In genomic region chr6:113495071-113495675, GRCm38 (mm10) we compare ENCODE assay signal across 9 mouse cellular contexts. TPM values are rescaled to one million over a fixed set of nuclear protein-coding genes. Genes with fewer than 3 reads are reported as not detected.
DNase-seq lines count a peak whose midpoint lies in the region; ATAC-seq and TF ChIP-seq lines count a peak whose summit lies in the region.
"Had no signal": no experiment of that assay in that cellular context is flagged by ENCODE, and none has a peak within 500 bp of the region (broad histone marks: within the 10 kb centered on the region; RNA-seq: fewer than 3 reads in every experiment).

No protein-coding gene starts in this region.

- H3K27me3 ChIP-seq in megakaryocyte, embryonic 14.5 days (replicated peaks) = peaks cover 33% of the 10 kb centered on the region
- peaks cover 16% of the 10 kb centered on the region for H3K27me3 ChIP-seq in limb, embryonic 11.5 days (ENCODE audit: control insufficient read depth, insufficient read depth, low read length)
- no peaks in the 10 kb centered on the region for H3K27me3 ChIP-seq in small intestine, adult 2 months (ENCODE audit: control insufficient read depth, insufficient read depth, low read length)

- TF ChIP-seq POLR2A in small intestine, adult 2 months (IDR thresholded peaks at IDR 0.05; ENCODE audit: low read depth, low read length) = no peak

- ATAC-seq in megakaryocyte, adult 5-6 weeks (ENCODE audit: poor library complexity, severe bottlenecking) = no peak
- no peak for ATAC-seq in limb, embryonic 11.5 days (ENCODE audit: insufficient number of reproducible peaks, low FRiP score, low TSS enrichment, low read depth)
- ATAC-seq in inflammation-experienced regulatory T-cells, adult 6 months = no peak
- ATAC-seq in erythroid progenitor cell, adult 5-6 weeks (replicated peaks; ENCODE audit: low FRiP score, poor library complexity, severe bottlenecking) = no peak

- peak; percentile 36 for DNase-seq in gastrocnemius, postnatal 10 days
- no peak for DNase-seq in gastrocnemius, postnatal 36 days
- peak; percentile 30 for DNase-seq in limb, embryonic 11.5 days (ENCODE audit: low spot score)

- H3K9ac ChIP-seq in limb, embryonic 11.5 days (ENCODE audit: low read length) = 0 out of 2 replicates have a peak overlapping the region, but pooled peaks have one; percentile 12

- H3K9me3 ChIP-seq in megakaryocyte, embryonic 14.5 days = no peaks in the 10 kb centered on the region
- no peaks in the 10 kb centered on the region for H3K9me3 ChIP-seq in limb, embryonic 11.5 days (ENCODE audit: control insufficient read depth, low read length)

- H3K4me1 ChIP-seq in megakaryocyte, embryonic 14.5 days = peaks cover 50% of the 10 kb centered on the region
- 0 out of 2 replicates have a peak, but pooled peaks cover 5% of the 10 kb centered on the region for H3K4me1 ChIP-seq in limb, embryonic 11.5 days (ENCODE audit: control insufficient read depth, insufficient read depth, low read length)
- peaks cover 13% of the 10 kb centered on the region for H3K4me1 ChIP-seq in small intestine, adult 2 months (ENCODE audit: control insufficient read depth, insufficient read depth, insufficient read length, low read length)

- no peak overlapping the region for H3K27ac ChIP-seq in limb, embryonic 11.5 days (replicated peaks; ENCODE audit: low read depth, low read length)
- no peak overlapping the region for H3K27ac ChIP-seq in small intestine, adult 2 months (ENCODE audit: insufficient read depth, low read depth, low read length)

- H3K4me2 ChIP-seq in limb, embryonic 11.5 days (ENCODE audit: low read depth, severe bottlenecking) = peak overlapping the region; percentile 49

- peaks cover 40% of the 10 kb centered on the region for H3K36me3 ChIP-seq in megakaryocyte, embryonic 14.5 days (replicated peaks; ENCODE audit: low read length)
- no peaks in the 10 kb centered on the region; the same call in 1 of the 2 replicates for H3K36me3 ChIP-seq in limb, embryonic 11.5 days (ENCODE audit: control insufficient read depth, insufficient read depth, low read length)
- H3K36me3 ChIP-seq in small intestine, adult 2 months (ENCODE audit: control insufficient read depth, insufficient read depth, low read length) = peaks cover 3% of the 10 kb centered on the region; the same call in 1 of the 2 replicates

- intact Hi-C loops in gastrocnemius, postnatal 36 days (cut with DNase I) = no loop called here

- peak overlapping the region; percentile 92 for H3K4me3 ChIP-seq in megakaryocyte, embryonic 14.5 days (replicated peaks)
- H3K4me3 ChIP-seq in limb, embryonic 11.5 days (ENCODE audit: low read depth, low read length) = peak overlapping the region; percentile 33; the same call in 1 of the 2 replicates
- H3K4me3 ChIP-seq in small intestine, adult 2 months (ENCODE audit: low read depth, low read length) = peak overlapping the region; percentile 64

- WGBS in limb, embryonic 11.5 days = 41% methylated on average over 28 of the region's 28 CpGs
- 44% methylated on average over 28 of the region's 28 CpGs for WGBS in small intestine, adult 2 months

- TF ChIP-seq CTCF in small intestine, adult 2 months (IDR thresholded peaks at IDR 0.05; ENCODE audit: extremely low read depth, insufficient read length, insufficient replicate concordance, low read depth, low read length) = no peak

RNA-seq across cellular contexts. Expression of gene Prrt3, which starts 6.6 kb away (rescaled TPM):
- under 1 TPM; 0.20 to 0.23 TPM for total RNA-seq in gastrocnemius, postnatal 10 days (2021)
- total RNA-seq in gastrocnemius, postnatal 36 days (2021) = not detected
- 0.57 TPM in 1 of 2 replicates, not detected in the other for polyA plus RNA-seq in megakaryocyte, embryonic 14.5 days (2012; ENCODE audit: insufficient read depth, low replicate concordance)
- total RNA-seq in megakaryocyte, adult 5-6 weeks (2015) = 0.09 TPM in 1 of 2 replicates, not detected in the other
- total RNA-seq in megakaryocyte, adult 5-6 weeks (2017) = not detected in 2 replicates
- 0.31 and 0.33 TPM in 2 replicates for polyA plus RNA-seq in limb, embryonic 11.5 days (2014; fragmentation: Nextera tagmentation; extraction: Ambion mirVana)
- 0.05 TPM in 1 of 2 replicates, not detected in the other for polyA plus RNA-seq in small intestine, adult 2 months (2012; rRNA removed)
- polyA plus RNA-seq in inflammation-experienced regulatory T-cells, adult 6 months (2017; shearing (Covaris generic)) = under 1 TPM in 1 of 3 experiments, not detected in 2; 0.17 TPM
- total RNA-seq in erythroid progenitor cell, adult 5-6 weeks (2015; ENCODE audit: low replicate concordance) = not detected in 2 replicates
- total RNA-seq in erythroid progenitor cell, adult 5-6 weeks (2017; ENCODE audit: low replicate concordance) = not detected in 2 replicates
- total RNA-seq: neutrophil, adult 5-6 weeks had no signal

RNA-seq across cellular contexts. Expression of gene Creld1, which starts 12.1 kb away (rescaled TPM):
- 10 to 100 TPM; 33.8 to 39.8 TPM for total RNA-seq in gastrocnemius, postnatal 10 days (2021)
- total RNA-seq in gastrocnemius, postnatal 36 days (2021) = 10 to 100 TPM; 39.1 to 49.8 TPM
- polyA plus RNA-seq in megakaryocyte, embryonic 14.5 days (2012; ENCODE audit: insufficient read depth, low replicate concordance) = 157 and 220 TPM in 2 replicates
- total RNA-seq in megakaryocyte, adult 5-6 weeks (2015) = 0.27 and 2.1 TPM in 2 replicates
- total RNA-seq in megakaryocyte, adult 5-6 weeks (2017) = 1.9 and 3.4 TPM in 2 replicates
- polyA plus RNA-seq in limb, embryonic 11.5 days (2014; fragmentation: Nextera tagmentation; extraction: Ambion mirVana) = 11.2 and 11.8 TPM in 2 replicates
- polyA plus RNA-seq in small intestine, adult 2 months (2012; rRNA removed) = 5.7 and 6.6 TPM in 2 replicates
- 1 to 10 TPM; 6.1 to 9.2 (median 8.1) TPM for polyA plus RNA-seq in inflammation-experienced regulatory T-cells, adult 6 months (2017; shearing (Covaris generic))
- not detected in 2 replicates for total RNA-seq in erythroid progenitor cell, adult 5-6 weeks (2015; ENCODE audit: low replicate concordance)
- total RNA-seq in erythroid progenitor cell, adult 5-6 weeks (2017; ENCODE audit: low replicate concordance) = not detected in 2 replicates

RNA-seq across cellular contexts. Expression of gene Il17rc, which starts 23.9 kb away (rescaled TPM):
- total RNA-seq in gastrocnemius, postnatal 10 days (2021) = 1 to 10 TPM; 5.9 to 9.1 TPM
- total RNA-seq in gastrocnemius, postnatal 36 days (2021) = 1 to 10 TPM; 3.8 to 5.1 TPM
- 0.25 TPM in 1 of 2 replicates, not detected in the other for polyA plus RNA-seq in megakaryocyte, embryonic 14.5 days (2012; ENCODE audit: insufficient read depth, low replicate concordance)
- not detected in 2 replicates for total RNA-seq in megakaryocyte, adult 5-6 weeks (2015)
- total RNA-seq in megakaryocyte, adult 5-6 weeks (2017) = not detected in 2 replicates
- polyA plus RNA-seq in limb, embryonic 11.5 days (2014; fragmentation: Nextera tagmentation; extraction: Ambion mirVana) = 2.4 and 3.2 TPM in 2 replicates
- 189 and 786 TPM in 2 replicates for polyA plus RNA-seq in small intestine, adult 2 months (2012; rRNA removed)
- under 1 TPM in 2 of 3 experiments, not detected in 1; 0.32 to 0.47 TPM for polyA plus RNA-seq in inflammation-experienced regulatory T-cells, adult 6 months (2017; shearing (Covaris generic))
- not detected in 2 replicates for total RNA-seq in erythroid progenitor cell, adult 5-6 weeks (2015; ENCODE audit: low replicate concordance)
- total RNA-seq in erythroid progenitor cell, adult 5-6 weeks (2017; ENCODE audit: low replicate concordance) = not detected in 2 replicates
- total RNA-seq: neutrophil, adult 5-6 weeks had no signal

RNA-seq across cellular contexts. Expression of gene Emc3, which starts 36.3 kb away (rescaled TPM):
- 10 to 100 TPM; 52.1 to 55.1 TPM for total RNA-seq in gastrocnemius, postnatal 10 days (2021)
- 10 to 100 TPM; 52.9 to 55.7 TPM for total RNA-seq in gastrocnemius, postnatal 36 days (2021)
- polyA plus RNA-seq in megakaryocyte, embryonic 14.5 days (2012; ENCODE audit: insufficient read depth, low replicate concordance) = 28.9 and 48.3 TPM in 2 replicates
- total RNA-seq in megakaryocyte, adult 5-6 weeks (2015) = 60.0 and 61.6 TPM in 2 replicates
- total RNA-seq in megakaryocyte, adult 5-6 weeks (2017) = 33.0 and 38.4 TPM in 2 replicates
- 74.5 and 74.8 TPM in 2 replicates for polyA plus RNA-seq in limb, embryonic 11.5 days (2014; fragmentation: Nextera tagmentation; extraction: Ambion mirVana)
- 13.9 and 19.7 TPM in 2 replicates for polyA plus RNA-seq in small intestine, adult 2 months (2012; rRNA removed)
- 10 to 100 TPM; 57.0 to 69.1 (median 62.4) TPM for polyA plus RNA-seq in inflammation-experienced regulatory T-cells, adult 6 months (2017; shearing (Covaris generic))
- total RNA-seq in erythroid progenitor cell, adult 5-6 weeks (2015; ENCODE audit: low replicate concordance) = 23.5 and 67.8 TPM in 2 replicates
- 15.2 and 28.4 TPM in 2 replicates for total RNA-seq in erythroid progenitor cell, adult 5-6 weeks (2017; ENCODE audit: low replicate concordance)

RNA-seq across cellular contexts. Expression of gene Fancd2, which starts 36.3 kb away (rescaled TPM):
- 1 to 10 TPM; 2.3 to 2.4 TPM for total RNA-seq in gastrocnemius, postnatal 10 days (2021)
- total RNA-seq in gastrocnemius, postnatal 36 days (2021) = under 1 TPM; 0.20 to 0.30 TPM
- 0.08 and 6.4 TPM in 2 replicates for polyA plus RNA-seq in megakaryocyte, embryonic 14.5 days (2012; ENCODE audit: insufficient read depth, low replicate concordance)
- total RNA-seq in megakaryocyte, adult 5-6 weeks (2015) = 8.7 and 10.7 TPM in 2 replicates
- total RNA-seq in megakaryocyte, adult 5-6 weeks (2017) = 14.4 and 16.2 TPM in 2 replicates
- polyA plus RNA-seq in limb, embryonic 11.5 days (2014; fragmentation: Nextera tagmentation; extraction: Ambion mirVana) = 17.0 and 22.2 TPM in 2 replicates
- polyA plus RNA-seq in small intestine, adult 2 months (2012; rRNA removed) = 0.93 and 1.2 TPM in 2 replicates
- polyA plus RNA-seq in inflammation-experienced regulatory T-cells, adult 6 months (2017; shearing (Covaris generic)) = 1 to 10 TPM; 1.4 to 9.7 (median 2.0) TPM
- 33.9 and 57.8 TPM in 2 replicates for total RNA-seq in erythroid progenitor cell, adult 5-6 weeks (2015; ENCODE audit: low replicate concordance)
- total RNA-seq in erythroid progenitor cell, adult 5-6 weeks (2017; ENCODE audit: low replicate concordance) = 28.6 and 48.3 TPM in 2 replicates

Comparison
In these comparisons a context has a peak if more than half of its experiments do, and no peak if none do; other contexts are left out.
1. DNase-seq: peak in gastrocnemius, postnatal 10 days (single experiment) and limb, embryonic 11.5 days (single experiment); none in gastrocnemius, postnatal 36 days (0 of 2).
2. H3K4me3 ChIP-seq: peak in every context shown above with its lines; median percentile 92 in megakaryocyte, embryonic 14.5 days; 64 in small intestine, adult 2 months; 33 in limb, embryonic 11.5 days.
3. RNA of gene Creld1, which starts 12.1 kb away (total RNA-seq): 39.1 to 49.8 TPM in gastrocnemius, postnatal 36 days and 33.8 to 39.8 TPM in gastrocnemius, postnatal 10 days; 0.27 to 3.4 TPM in megakaryocyte, adult 5-6 weeks and not detected in erythroid progenitor cell, adult 5-6 weeks; every median in the first group is over 4 times any median in the second.
4. RNA of gene Il17rc, which starts 23.9 kb away (total RNA-seq): 5.9 to 9.1 TPM in gastrocnemius, postnatal 10 days and 3.8 to 5.1 TPM in gastrocnemius, postnatal 36 days; not detected in megakaryocyte, adult 5-6 weeks and not detected in erythroid progenitor cell, adult 5-6 weeks; every median in the first group is over 4 times any median in the second.